Mouse (Mus musculus) adrenal gland, postnatal 10 days (tissue): ENCODE results near the gene Pgam2. TPM values are rescaled to one million over a fixed set of nuclear protein-coding genes. Genes with fewer than 3 reads are reported as not detected.
"Not testable (repeated sequence)": the region's sequence is repeated elsewhere in the genome, so short reads cannot be mapped to it uniquely, and the experiment has no call there.

Source experiments
- DNase-seq: peaks from one replicate; pipeline ENCODE4 v3.0.0; 2021; ENCODE audit warnings: mixed read lengths
- long read RNA-seq, 2 experiments: library from polyadenylated mRNA; stranded (forward); transcript quantifications; one replicate each; pipeline ENCODE4 v2.0.0; 2021
- total RNA-seq, 2 experiments: library from RNA; stranded (reverse); gene quantifications; 2 replicates each; pipeline ENCODE4 v1.2.3; 2021

Gene Pgam2
- 100 to 1,000 TPM in 1 of 2 experiments, 10 to 100 TPM in 1; 37.0 to 157 TPM for total RNA-seq
- long read RNA-seq, experiment 1, transcript Pgam2-201 (3 exons, 840 nt), result major isoform, 47 of 57 reads
- long read RNA-seq, experiment 1, partial matches to known transcripts, result 10 of 57 reads
- long read RNA-seq, experiment 1, other reads (novel, unspliced or antisense), result 0 of 57 reads
- long read RNA-seq, experiment 2, transcript Pgam2-201 (3 exons, 840 nt), result major isoform, 59 of 63 reads
- long read RNA-seq, experiment 2, partial matches to known transcripts, result 2 of 63 reads
- long read RNA-seq, experiment 2, other reads (novel, unspliced or antisense), result 2 of 63 reads

DNA sequence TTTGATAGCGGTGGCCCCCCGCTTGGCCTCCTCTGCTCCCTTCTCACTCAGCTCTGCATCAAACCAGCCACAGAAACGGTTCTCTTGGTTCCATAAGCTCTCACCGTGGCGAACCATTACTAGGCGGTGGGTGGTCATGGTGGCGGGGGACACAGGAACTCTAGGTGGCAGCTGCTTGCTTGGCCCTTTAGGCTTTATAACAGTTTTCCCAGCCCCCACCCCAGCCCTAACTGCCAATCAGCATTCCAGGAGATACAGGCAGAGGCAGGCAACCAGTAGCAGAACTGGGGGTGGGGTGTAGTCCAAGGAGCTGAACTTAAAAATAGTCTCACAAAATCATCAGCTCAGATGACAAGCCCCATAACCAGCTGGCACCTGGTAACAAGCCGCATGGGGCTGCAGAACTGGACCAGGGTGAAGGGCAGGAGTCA lies at the start of gene Pgam2:
Pgam2 (minus strand) TSS at position 183 of the 431 bp plus-strand sequence.
- DNase-seq, result no peak

DNA sequence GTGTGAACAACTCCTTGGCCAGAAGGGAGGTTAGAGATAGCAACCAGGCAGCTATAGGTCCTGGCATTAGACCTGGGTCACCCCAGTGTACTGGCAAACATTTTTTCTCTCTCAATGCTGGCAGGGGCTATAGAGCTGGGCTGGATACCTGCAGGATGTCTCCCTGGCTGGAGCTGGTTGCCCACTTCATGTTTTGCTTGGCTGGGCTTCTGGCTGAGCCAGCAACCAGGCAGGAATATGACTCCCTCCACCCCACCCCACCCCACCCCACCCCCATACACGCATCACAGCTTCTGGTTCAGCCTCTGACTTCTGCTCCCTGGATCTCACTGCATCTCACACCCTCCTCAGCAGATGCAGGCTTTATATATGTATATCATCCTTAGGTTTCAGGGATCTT lies 48.8 kb upstream of the Pgam2 start:
- no peak for DNase-seq

DNA sequence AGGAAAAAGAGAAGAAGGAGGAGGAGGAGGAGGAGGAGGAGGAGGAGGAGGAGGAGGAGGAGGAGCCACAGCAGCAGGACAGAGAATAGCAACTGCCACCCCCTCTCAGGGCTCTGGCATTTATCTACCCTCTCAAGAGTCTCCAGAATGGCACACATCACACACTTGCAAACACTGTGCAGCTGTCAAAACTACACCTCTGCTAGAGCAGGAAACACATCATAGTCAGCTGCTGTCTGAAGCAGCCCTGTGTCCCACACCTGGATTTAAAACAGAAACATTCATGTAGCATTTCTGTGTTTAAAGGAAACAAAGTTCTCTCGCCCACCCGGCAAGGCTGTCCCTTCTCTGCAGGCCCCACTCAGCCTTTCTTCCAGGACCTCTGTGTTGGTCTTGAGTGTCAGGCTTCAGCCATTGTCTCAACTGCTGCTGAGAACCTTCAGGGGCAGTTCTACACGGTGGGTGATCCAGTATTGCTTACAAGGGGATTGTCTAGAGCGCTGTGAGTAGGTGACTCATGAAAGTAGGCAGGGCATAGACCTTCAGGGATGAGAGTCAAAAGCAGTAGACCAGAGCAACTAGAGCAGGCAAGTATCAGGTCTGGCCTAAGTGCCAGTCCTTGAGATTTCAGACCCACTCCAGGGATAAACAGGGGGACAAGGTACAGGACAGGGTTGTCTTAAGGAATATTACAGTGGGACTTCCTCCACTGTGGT lies 47.6 kb upstream of the Pgam2 start:
- DNase-seq, result no peak

DNA sequence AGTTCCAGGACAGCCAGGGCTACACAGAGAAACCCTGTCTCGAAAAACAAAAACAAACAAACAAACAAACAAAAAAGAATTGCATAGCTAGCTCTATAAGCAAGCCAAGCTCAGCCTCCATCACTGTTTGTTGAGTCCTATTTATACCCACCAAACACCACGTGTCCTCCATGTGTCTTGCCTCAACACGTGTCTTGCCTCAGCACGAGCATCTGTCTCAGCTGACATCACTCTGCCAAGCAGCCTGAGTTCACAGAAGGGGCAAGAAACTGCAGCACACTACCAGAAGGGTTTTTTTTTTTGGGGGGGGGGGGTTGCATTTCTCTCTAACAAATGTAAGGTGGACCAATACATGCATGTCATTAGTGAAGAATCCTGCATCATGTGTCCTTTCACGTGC lies 46.9 kb upstream of the Pgam2 start:
- DNase-seq, result no peak

DNA sequence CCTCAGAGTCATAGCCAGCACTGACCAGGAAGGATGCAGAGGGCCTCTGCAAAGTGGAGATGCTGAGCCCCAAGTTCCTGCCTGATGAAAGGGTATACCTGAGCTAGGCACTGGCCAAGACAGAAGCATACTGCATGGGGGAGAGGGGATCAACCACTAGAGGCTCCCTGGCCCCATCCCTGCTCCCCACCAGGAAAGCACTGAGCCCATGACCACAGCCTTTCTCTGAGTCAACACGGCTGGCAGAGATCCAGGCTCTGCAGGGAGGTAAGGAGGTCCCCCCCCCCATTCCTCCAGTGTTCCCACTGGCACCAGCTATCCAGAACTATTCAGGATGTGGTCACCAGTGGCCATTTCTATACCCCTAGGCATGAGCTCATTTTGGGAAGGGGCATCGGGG lies 45.8 kb upstream of the Pgam2 start:
- DNase-seq, result no peak

DNA sequence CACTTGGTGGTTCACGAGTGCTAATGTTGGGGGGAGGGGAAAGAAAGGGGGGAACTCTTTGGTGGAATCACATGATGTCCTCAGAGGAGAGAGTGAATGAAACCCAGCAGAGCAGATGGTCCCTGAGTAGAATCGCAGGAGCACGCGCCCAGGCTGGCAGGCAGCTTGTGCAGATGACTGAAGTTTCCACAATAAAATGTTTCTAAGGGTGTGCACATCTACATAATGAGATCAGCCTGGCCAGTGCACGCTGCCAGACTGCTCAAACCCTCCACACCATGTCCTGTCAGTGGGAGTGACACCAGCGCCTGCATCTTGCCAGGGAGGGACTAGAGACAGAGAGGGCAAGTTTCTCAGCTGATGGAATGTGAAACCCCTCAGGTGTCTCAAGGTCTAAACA lies 45.2 kb upstream of the Pgam2 start:
- DNase-seq, result no peak

DNA sequence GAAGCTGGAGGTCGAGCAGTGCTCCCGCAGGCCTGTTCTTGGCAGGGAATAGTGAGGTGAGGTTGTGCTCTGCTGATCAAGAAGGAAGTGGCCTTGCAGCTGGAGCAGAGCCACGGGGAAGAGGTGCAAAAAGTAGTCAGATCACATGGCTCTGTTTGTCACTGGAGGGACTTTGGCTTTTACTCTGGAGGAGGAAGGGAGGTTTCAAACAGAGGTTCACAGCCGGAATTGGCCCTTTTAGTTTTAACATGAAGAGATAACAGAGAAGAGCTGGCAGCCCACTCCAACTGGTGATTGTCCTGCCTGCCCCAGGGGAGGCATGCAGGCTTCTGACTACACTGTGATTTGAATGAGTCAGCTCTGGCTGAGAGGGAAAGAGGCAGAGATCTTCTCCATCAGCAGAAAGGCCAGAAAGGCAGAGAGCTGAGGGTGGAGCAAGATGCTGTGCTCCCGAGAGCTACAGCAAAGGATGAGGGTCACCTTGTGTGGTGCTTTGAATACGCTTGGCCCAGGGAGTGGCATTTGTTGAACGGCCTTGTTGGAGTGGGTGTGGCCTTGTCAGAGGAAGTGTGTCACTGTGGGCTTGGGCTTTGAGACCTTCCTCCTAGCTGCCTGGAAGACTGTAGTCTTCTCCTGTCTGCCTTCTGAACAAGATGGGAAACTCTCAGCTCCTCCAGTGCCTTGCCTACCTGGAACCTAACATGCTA lies 43.3 kb upstream of the Pgam2 start:
- peak; percentile 64 for DNase-seq

DNA sequence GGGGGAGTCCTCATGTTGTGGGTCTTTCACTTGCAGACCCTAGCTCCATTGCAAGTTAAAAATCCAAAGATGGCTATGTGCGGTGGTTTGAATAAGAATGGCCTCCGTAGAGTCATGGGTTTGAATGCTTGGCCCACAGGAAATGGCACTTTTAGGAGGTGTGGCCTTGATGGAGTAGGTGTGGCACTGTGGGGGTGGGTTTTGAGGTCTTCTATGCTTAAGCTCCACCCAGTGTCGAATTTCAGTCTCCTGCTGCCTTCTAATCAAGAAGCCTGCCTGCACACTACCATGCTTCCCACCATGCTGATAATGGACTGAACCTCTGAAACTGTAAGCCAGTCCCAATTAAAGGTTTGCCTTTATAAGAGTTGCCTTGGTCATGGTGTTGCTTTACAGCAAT lies 39.6 kb upstream of the Pgam2 start:
- no peak for DNase-seq

DNA sequence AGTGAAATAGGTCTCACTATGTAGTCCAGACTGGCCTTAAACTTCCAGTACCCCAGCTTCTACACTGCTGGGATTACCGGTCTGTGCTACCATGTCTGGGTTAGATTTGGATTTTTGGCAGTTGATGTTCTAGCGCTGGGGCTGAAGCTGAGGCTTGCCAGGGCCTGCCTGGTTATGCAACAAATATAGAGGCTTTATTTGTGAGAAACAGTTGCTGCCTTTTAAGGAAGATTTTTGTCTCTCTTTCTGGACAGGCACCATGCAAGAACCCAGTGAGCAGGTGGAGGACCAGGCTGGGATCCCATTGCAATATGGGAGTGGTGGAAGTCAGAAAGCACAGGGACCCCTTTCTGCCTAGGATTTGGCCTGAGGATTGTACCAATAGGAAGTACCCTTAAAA lies 38.2 kb upstream of the Pgam2 start:
- DNase-seq, result no peak

DNA sequence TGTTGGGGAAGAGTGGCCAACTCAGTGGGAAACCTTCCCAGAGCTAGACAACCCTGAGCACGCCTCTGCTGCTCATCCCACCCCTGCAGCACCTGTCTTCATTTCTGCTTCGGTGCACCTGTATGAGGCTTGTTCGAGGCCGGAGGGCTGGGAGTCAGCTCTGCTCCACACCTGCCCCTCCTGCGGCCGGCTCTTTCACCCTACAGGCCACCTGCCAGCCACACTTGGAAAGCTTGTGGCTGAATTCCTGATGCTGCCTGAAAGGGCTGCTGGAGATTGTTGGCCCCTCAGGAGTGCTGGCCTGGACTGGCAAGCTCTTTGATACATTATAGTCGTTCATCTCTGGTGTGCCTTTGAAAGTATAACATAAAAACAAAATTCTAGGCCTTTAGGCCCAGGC lies 36.8 kb upstream of the Pgam2 start:
- DNase-seq, result no peak

DNA sequence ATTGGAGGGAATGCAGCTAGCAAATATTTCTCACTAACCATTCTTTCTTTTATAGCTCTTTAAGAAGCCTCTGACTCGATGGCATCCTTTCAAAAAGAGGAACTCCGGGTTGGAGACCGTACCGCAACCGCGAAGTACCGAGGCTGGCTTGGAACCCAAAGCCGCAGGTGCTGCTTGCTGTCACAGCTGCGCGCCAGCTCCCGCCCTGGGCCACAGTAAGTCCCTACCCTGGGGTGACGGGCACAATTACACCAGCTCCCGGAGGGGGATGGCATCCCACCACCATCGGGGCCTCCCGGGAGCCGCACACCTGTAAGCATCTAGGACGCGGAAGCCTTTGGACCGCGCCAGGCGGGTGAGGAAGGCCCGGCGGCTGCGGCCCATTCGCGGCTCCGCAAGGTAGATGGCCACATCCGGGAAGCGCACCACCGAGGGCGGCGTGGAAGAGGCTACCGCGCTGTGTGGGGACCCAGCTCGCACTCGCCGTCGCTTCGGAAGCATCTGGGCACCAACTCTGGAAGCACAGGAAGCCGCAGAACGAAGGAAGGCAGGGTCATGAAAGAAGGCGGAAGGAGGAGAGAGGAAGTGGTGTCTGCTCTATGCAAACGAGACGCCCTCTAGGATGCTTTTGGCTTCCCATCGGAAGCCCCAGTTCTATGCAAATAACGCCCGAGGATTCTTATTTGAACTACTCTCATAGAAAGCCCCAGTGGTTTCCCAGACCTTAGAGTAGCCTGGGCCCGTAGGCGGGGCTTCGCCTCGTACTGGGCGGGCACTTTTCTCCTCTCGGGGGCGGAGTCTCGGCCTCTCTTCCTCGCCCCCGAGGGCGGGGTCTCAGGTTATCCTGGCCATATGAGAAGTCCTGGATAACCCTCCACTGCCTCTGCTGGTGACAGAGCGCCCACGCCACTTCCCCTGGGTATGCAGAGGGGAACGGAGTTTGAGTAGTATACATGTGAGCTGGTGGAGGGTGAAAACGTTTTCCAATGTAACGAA lies 34.0 kb upstream of the Pgam2 start, which contains the start of gene Polm:
Polm (minus strand) TSS at position 766 of the 996 bp plus-strand sequence.
- DNase-seq, result peak; percentile 95

DNA sequence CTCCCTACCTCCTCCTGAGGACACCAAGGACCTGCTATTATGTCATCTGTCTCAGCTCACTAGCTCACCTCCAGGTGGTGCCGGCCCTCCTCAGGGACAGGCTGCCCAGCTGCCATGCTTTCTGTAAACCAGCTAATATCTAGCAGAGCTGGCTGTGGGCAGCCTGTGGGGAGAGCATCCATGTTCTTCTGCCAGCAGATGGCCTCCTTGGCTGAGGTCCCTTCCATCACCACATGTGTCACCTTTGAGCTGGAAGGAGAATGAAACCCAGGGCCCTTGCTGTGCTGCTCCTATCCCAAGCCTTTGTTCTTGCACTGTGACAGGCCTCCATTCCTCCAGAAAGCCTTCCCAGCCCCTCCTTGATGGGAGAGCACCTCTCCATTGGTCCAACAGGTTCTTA lies 32.6 kb upstream of the Pgam2 start:
- peak; percentile 44 for DNase-seq

DNA sequence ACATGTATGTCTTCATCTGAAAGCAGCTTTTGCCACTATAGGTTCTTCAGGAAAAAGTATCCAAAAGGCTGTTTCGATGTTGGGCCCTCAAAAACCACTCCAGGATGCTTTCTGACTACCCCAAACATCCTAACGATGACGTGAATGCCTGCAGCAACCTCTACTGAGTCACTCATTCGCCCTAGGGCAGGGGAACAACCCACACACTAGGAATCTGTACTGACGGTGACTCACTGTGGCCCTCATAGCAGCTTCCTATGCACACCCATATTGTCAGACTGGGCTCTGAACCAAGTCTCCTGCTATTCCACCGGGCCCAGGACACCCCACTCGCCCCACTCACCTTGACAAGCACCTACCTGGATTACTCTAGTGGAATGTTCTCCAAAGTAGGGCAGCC lies 31.5 kb upstream of the Pgam2 start:
- no peak for DNase-seq

DNA sequence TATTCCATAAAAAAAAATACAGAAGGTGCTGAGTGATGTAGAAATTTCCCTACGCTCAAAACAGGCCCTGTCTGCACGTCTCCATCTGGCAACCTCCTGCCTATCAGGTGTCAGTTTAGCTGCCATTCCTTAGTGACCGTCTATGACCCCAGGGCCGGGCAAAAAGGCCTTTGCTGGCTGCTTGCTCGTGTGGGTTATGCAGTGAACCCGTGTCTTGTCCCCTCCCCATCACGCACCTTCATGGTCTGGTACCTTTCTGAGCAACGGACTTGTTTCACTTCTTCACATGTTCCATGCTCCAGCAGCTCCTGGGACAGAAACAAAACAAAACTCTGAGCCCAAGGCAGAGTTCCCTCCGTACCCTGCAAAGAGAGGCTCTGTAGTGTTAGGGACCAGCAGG lies 31.0 kb upstream of the Pgam2 start:
- DNase-seq, result no peak

DNA sequence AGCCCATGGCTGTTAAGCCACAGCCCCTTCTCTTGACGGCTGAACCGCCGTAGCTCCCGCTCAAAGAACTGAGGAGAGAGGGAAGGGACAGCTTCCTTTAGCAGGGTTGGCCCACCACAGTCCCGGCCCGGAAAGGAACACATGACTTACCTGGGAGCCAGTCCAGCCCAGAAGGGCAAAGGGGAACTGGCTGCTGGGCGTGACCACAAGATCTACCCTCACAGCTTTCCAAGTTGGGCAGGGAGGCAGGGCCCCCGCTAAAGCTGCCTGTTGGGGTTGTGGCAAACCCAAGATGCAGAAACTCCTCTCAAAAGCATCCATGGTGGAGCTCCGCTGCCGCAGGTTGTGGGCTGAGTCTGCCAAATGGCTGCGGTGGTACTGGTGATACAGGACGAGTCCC lies 25.8 kb upstream of the Pgam2 start:
- no peak for DNase-seq

DNA sequence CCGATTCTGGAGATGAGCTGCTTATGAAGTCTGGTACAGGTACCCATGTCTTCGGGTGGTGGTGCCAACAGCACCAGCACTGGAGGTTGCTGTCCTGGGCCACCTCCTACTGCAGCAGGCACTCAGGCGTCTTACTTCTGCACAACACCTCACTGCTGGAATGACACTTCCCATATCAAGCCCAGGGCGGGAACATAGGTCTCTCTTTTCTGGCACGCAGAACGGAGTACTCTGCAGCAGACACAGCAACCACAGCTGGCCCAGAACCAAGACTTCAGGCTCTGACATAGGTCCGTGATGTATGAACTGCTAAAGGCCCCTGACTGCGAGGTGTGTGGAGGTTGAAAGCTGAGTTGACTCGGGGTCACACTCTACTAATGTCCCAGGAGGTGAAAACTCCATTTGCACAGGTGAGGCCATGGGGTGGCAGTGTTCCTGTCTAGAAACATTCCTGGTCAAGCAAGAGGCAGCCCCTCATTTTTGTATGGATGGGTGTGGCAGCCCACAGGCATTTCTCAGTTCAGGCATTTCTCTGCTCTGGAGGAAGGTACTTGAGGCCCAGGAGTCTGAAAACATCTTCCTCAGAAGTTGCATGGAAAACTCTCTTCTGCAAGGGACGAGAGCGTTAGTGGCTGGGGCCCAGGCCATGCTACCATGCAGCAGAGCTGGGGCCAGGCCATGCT lies 25.1 kb upstream of the Pgam2 start:
- DNase-seq, result no peak

DNA sequence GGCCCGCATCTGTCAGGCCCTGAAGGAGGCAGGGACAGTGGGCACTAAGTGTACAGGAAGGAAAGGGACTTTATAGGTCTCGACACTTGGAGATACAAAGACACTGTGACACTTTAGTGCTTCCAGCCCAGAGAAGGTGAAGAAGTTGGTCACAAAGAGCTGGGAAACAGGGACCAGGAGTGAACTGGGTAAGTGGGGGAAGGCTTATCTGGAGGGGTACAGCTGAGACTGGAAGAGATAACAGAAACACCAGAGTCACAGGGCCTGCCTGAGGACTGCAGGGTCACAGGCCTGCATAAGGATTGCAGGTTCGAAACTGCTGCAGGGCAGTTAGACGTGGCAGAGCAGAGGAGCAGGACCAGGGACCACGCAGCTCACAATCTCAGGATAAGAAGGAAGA lies 24.4 kb upstream of the Pgam2 start:
- no peak for DNase-seq

DNA sequence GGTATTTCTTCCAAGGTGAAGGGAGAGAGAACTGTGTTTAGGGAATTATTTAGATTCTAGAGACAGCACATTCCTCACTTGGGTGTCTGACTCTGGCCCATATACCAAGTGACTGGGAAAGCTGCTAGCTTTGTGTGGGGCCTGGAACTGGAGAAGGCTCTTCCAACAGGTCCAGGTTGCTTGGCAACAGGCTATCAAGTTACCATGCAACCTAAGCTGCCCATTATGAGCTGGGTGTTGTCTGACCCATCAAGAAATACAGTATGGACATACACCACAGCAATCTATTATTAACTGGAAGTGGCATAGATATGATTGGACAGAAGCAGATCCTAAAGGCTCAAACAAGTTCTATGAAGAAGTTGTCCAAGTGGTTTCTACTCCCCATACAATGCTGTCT lies 21.9 kb upstream of the Pgam2 start:
- no peak for DNase-seq

DNA sequence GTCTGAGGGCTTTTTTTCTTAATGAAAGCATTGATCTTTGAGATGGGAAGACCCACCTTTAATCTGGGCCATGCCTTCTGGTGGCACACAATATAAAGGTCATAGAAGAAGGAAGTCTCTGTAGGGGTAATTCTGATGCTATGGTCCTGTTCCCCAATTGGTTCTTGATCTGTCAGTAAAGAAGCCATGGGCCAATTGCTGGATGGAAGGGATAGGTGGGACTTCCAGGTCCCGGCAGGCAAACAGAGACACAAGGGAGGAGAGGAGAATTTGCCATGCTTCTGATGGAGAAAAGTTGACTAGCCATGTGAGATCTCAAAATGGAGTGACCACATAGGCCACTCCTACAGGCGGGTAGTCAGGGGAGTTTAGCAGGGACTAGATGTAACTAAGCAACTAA lies 15.7 kb upstream of the Pgam2 start:
- no peak for DNase-seq

DNA sequence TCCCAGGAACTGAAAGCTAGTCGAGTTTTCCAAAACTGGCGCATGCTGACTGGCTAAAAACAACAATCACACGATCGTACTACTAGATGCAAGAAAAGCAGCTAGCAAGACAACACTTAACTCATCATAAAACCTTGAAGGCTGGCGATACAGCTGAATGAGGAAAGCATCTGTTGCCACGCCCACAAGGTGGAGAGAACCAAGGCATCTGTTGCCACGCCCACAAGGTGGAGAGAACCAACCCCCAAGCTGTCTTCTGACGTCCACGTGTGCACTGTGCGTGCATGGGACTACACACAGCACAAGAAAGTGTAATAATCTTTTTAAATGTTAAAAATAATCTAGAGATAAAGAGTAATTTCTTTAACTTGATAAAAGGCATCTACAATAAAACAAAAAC lies 9.8 kb upstream of the Pgam2 start:
- no peak for DNase-seq

DNA sequence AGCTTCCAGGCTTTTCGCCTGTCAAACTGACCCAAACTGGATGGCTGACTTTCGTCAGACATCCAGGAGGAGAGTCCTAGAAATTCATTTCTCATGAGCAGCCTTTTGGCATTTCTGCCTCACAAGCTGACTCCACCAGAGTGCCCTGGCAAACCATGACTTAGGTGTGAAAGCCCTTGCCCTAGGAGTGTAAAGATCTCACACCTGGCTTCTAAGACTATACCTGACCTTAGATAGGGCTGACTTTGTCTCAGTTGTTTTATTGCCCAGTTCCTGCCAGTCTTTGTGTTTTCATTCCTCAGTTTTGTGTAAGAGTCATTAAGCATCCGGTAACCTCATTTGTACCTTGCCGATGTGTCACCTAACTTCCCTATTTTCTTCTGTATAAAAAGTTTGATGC lies 6.0 kb upstream of the Pgam2 start:
- DNase-seq, result not testable (repeated sequence)
